Mouse (Mus musculus): ENCODE measurements around the gene Bcas1. TPM values are rescaled to one million over a fixed set of nuclear protein-coding genes. Genes with fewer than 3 reads are reported as not detected.
"Not testable (repeated sequence)": the region's sequence is repeated elsewhere in the genome, so short reads cannot be mapped to it uniquely, and the experiment has no call there.

Bcas1 gene
- polyA plus RNA-seq, 1 experiment from 2014 or later, result 11.8 TPM

GRCm38 (mm10) chr2:170461652-170462051 lies 34.0 kb upstream of the Bcas1 start:
- Histone ChIP-seq H3K27ac (ENCODE audit: low read depth, low read length) (no peak overlapping the region), H3K9ac (replicated peaks; ENCODE audit: low read depth, low read length) (no peak overlapping the region), H3K4me1 (ENCODE audit: control insufficient read depth, insufficient read depth, low read length) (no peaks in the 10 kb centered on the region), H3K27me3 (ENCODE audit: control insufficient read depth, insufficient read depth, low read length) (no peaks in the 10 kb centered on the region), H3K4me2 (ENCODE audit: low read depth, low read length) (no peak overlapping the region), H3K9me3 (ENCODE audit: control insufficient read depth, low read length) (no peaks in the 10 kb centered on the region), H3K4me3 (ENCODE audit: low read depth, low read length) (no peak overlapping the region), H3K36me3 (ENCODE audit: control insufficient read depth, insufficient read depth, low read length) (no peaks in the 10 kb centered on the region)
- 61% methylated on average over 7 of the region's 7 CpGs for WGBS
- no peak for ATAC-seq (ENCODE audit: low read depth)

DNA sequence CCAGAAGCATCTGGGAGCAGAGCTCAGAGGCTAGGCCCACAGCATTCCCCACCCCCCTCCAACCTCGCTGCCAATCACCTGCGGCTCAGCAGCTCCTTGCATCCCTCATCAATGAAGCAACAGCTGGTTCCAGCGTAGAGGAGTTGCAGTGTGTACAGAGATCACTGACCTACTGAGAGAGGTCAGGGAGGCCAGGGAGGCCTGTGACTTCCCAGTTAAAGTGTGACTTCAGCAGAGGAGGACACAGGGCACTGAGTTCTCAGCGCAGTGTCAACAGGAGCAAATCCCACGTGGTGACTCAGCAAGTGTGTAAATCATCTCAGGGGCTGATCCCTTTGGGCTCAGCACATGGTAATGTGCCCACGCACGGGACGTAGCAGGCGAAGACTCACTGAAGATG lies 32.2 kb upstream of the Bcas1 start:
- no peaks in the 10 kb centered on the region for H3K36me3 ChIP-seq (ENCODE audit: control insufficient read depth, insufficient read depth, low read length)
- ATAC-seq (ENCODE audit: low read depth), result no peak
- WGBS, result 20% methylated on average over 9 of the region's 9 CpGs

GRCm38 (mm10) chr2:170459183-170459582 lies 31.5 kb upstream of the Bcas1 start:
- ATAC-seq (ENCODE audit: low read depth), result no peak
- Histone ChIP-seq H3K4me2 (ENCODE audit: low read depth, low read length) (no peak overlapping the region), H3K9me3 (ENCODE audit: control insufficient read depth, low read length) (no peaks in the 10 kb centered on the region), H3K4me3 (ENCODE audit: low read depth, low read length) (no peak overlapping the region), H3K36me3 (ENCODE audit: control insufficient read depth, insufficient read depth, low read length) (no peaks in the 10 kb centered on the region), H3K9ac (replicated peaks; ENCODE audit: low read depth, low read length) (no peak overlapping the region), H3K4me1 (ENCODE audit: control insufficient read depth, insufficient read depth, low read length) (no peaks in the 10 kb centered on the region), H3K27ac (ENCODE audit: low read depth, low read length) (no peak overlapping the region), H3K27me3 (ENCODE audit: control insufficient read depth, insufficient read depth, low read length) (no peaks in the 10 kb centered on the region)
- 76% methylated on average over 10 of the region's 10 CpGs for WGBS

More for the DNA sequence above, 32.2 kb upstream of the Bcas1 start:
- Histone ChIP-seq H3K4me3 (ENCODE audit: low read depth, low read length) (no peak overlapping the region), H3K27ac (ENCODE audit: low read depth, low read length) (no peak overlapping the region), H3K27me3 (ENCODE audit: control insufficient read depth, insufficient read depth, low read length) (no peaks in the 10 kb centered on the region), H3K4me1 (ENCODE audit: control insufficient read depth, insufficient read depth, low read length) (no peaks in the 10 kb centered on the region), H3K9me3 (ENCODE audit: control insufficient read depth, low read length) (no peaks in the 10 kb centered on the region), H3K9ac (replicated peaks; ENCODE audit: low read depth, low read length) (no peak overlapping the region), H3K4me2 (ENCODE audit: low read depth, low read length) (no peak overlapping the region)

DNA sequence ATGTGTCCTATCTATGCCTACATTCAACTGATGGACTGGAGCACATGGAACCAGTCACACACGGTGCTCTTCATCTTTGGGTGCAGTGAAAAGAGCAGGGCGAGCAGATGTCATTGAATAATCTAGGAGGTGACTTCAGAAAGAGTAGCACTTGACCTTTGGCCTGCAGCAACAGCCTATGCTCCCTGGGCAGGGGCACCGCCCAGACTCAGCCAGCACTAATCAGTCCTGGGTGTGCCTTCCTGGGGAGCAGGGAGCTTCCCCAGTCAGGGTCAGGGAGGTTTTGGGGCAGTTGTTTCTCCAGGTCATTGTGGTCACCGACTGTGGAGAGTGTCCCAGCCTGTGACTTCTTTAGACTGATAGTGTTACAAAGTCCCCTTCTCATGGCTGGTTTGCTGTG lies 26.2 kb upstream of the Bcas1 start:
- not testable (repeated sequence) for ATAC-seq (ENCODE audit: low read depth); H3K4me2 ChIP-seq (ENCODE audit: low read depth, low read length); H3K9me3 ChIP-seq (ENCODE audit: control insufficient read depth, low read length); H3K9ac ChIP-seq (replicated peaks; ENCODE audit: low read depth, low read length); H3K27ac ChIP-seq (ENCODE audit: low read depth, low read length); H3K4me3 ChIP-seq (ENCODE audit: low read depth, low read length); H3K36me3 ChIP-seq (ENCODE audit: control insufficient read depth, insufficient read depth, low read length); H3K4me1 ChIP-seq (ENCODE audit: control insufficient read depth, insufficient read depth, low read length); H3K27me3 ChIP-seq (ENCODE audit: control insufficient read depth, insufficient read depth, low read length)
- 59% methylated on average over 3 of the region's 4 CpGs for WGBS

GRCm38 (mm10) chr2:170450933-170451332 lies 23.3 kb upstream of the Bcas1 start:
- H3K4me2 ChIP-seq (ENCODE audit: low read depth, low read length), result no peak overlapping the region
- no peaks in the 10 kb centered on the region for H3K4me1 ChIP-seq (ENCODE audit: control insufficient read depth, insufficient read depth, low read length)
- WGBS, result 10% methylated on average over 9 of the region's 9 CpGs
- no peak overlapping the region for H3K27ac ChIP-seq (ENCODE audit: low read depth, low read length)
- H3K27me3 ChIP-seq (ENCODE audit: control insufficient read depth, insufficient read depth, low read length), result no peaks in the 10 kb centered on the region
- no peak overlapping the region for H3K9ac ChIP-seq (replicated peaks; ENCODE audit: low read depth, low read length)
- no peak overlapping the region for H3K4me3 ChIP-seq (ENCODE audit: low read depth, low read length)
- ATAC-seq (ENCODE audit: low read depth), result 0 out of 2 replicates have a peak, but pooled peaks have one; percentile 34
- no peaks in the 10 kb centered on the region for H3K36me3 ChIP-seq (ENCODE audit: control insufficient read depth, insufficient read depth, low read length)
- H3K9me3 ChIP-seq (ENCODE audit: control insufficient read depth, low read length), result no peaks in the 10 kb centered on the region

DNA sequence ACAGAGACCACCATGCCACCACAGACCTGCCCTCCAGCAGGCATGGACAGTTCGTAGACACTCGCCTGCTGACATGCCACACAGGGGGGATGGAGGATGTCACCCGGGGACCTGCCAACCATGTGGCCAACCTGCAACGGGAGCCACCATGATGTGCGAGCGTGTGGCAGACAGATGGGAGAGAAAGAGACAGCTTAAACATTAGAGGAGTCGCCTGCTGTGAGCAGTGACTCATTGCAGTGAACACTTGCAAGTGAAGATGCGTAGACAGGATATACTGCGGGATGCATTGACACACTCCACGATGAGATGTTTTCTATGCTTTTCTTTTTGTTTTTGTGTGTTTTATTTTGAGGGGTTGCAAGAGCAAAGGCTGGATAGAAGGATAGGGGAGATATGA lies 20.0 kb upstream of the Bcas1 start:
- no peaks in the 10 kb centered on the region for H3K36me3 ChIP-seq (ENCODE audit: control insufficient read depth, insufficient read depth, low read length)
- no peak overlapping the region for H3K9ac ChIP-seq (replicated peaks; ENCODE audit: low read depth, low read length)
- H3K4me1 ChIP-seq (ENCODE audit: control insufficient read depth, insufficient read depth, low read length), result no peaks in the 10 kb centered on the region
- peak overlapping the region; percentile 46; the same call in 1 of the 2 replicates for H3K27ac ChIP-seq (ENCODE audit: low read depth, low read length)
- no peak overlapping the region for H3K4me2 ChIP-seq (ENCODE audit: low read depth, low read length)
- no peaks in the 10 kb centered on the region for H3K27me3 ChIP-seq (ENCODE audit: control insufficient read depth, insufficient read depth, low read length)
- WGBS, result 62% methylated on average over 10 of the region's 10 CpGs
- no peak for ATAC-seq (ENCODE audit: low read depth)
- no peaks in the 10 kb centered on the region for H3K9me3 ChIP-seq (ENCODE audit: control insufficient read depth, low read length)
- H3K4me3 ChIP-seq (ENCODE audit: low read depth, low read length), result no peak overlapping the region

DNA sequence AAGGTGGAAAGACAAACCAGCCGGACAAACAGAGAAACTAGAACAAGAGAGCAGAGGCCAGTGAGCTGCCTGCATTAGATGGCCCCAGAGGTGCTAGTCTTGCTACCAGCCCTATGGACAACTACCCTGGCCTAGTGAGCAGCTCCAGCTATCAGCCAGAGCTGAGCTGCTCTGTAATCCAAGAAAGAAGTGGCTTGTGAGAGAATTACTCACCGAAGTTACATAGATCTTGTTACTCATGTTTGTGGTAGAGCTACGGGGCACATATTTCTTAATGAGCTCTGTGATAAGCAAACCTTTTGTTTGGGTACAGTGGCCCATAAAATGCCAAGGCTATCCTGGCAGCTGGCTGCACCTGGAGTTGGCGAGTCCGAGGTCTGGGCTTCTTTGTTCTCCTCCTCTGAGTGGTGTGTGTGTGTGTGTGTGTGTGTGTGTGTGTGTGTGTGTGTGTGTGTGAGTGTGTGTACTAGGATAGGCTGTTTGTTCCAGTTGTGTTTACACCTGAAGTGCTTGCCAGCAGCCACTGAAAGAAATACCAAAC lies 19.3 kb upstream of the Bcas1 start:
- no peak for ATAC-seq (ENCODE audit: low read depth)
- WGBS, result 62% methylated on average over 5 of the region's 5 CpGs
- Histone ChIP-seq H3K4me2 (ENCODE audit: low read depth, low read length) (no peak overlapping the region), H3K27ac (ENCODE audit: low read depth, low read length) (no peak overlapping the region), H3K4me1 (ENCODE audit: control insufficient read depth, insufficient read depth, low read length) (no peaks in the 10 kb centered on the region), H3K36me3 (ENCODE audit: control insufficient read depth, insufficient read depth, low read length) (no peaks in the 10 kb centered on the region), H3K9me3 (ENCODE audit: control insufficient read depth, low read length) (no peaks in the 10 kb centered on the region), H3K27me3 (ENCODE audit: control insufficient read depth, insufficient read depth, low read length) (no peaks in the 10 kb centered on the region), H3K9ac (replicated peaks; ENCODE audit: low read depth, low read length) (no peak overlapping the region), H3K4me3 (ENCODE audit: low read depth, low read length) (no peak overlapping the region)

DNA sequence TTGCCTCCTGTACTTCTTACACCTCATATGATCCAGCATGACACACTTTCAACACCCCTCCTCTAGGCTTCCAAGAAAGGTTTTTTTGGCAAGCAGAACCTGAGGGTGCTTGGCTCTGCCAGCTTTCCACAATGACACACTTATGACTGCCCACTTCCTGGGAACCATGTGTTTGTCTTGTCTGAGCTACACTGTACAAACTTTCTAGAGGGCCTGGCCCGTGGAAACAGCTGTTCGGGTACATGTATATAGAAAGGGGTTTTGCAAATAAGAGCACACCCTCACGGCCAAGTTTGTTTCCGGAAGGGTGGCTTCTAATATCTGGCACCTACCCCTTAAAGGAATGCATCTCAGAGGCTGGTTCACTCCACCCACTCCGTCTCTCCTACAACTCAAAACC lies 18.2 kb upstream of the Bcas1 start:
- Histone ChIP-seq H3K9me3 (ENCODE audit: control insufficient read depth, low read length) (no peaks in the 10 kb centered on the region), H3K36me3 (ENCODE audit: control insufficient read depth, insufficient read depth, low read length) (no peaks in the 10 kb centered on the region), H3K4me3 (ENCODE audit: low read depth, low read length) (no peak overlapping the region), H3K27me3 (ENCODE audit: control insufficient read depth, insufficient read depth, low read length) (no peaks in the 10 kb centered on the region), H3K9ac (replicated peaks; ENCODE audit: low read depth, low read length) (no peak overlapping the region), H3K4me1 (ENCODE audit: control insufficient read depth, insufficient read depth, low read length) (no peaks in the 10 kb centered on the region), H3K4me2 (ENCODE audit: low read depth, low read length) (no peak overlapping the region), H3K27ac (ENCODE audit: low read depth, low read length) (no peak overlapping the region)
- ATAC-seq (ENCODE audit: low read depth), result no peak
- WGBS, result 88% methylated on average over 5 of the region's 5 CpGs

- H3K4me1 ChIP-seq (ENCODE audit: control insufficient read depth, insufficient read depth, low read length), result peaks cover 6% of the 10 kb centered on the region; the same call in 1 of the 2 replicates
- WGBS, result 69% methylated on average over 3 of the region's 3 CpGs
- H3K4me2 ChIP-seq (ENCODE audit: low read depth, low read length), result no peak overlapping the region
- H3K27me3 ChIP-seq (ENCODE audit: control insufficient read depth, insufficient read depth, low read length), result no peaks in the 10 kb centered on the region
- no peaks in the 10 kb centered on the region for H3K36me3 ChIP-seq (ENCODE audit: control insufficient read depth, insufficient read depth, low read length)
- no peak overlapping the region for H3K4me3 ChIP-seq (ENCODE audit: low read depth, low read length)
- no peak overlapping the region for H3K9ac ChIP-seq (replicated peaks; ENCODE audit: low read depth, low read length)
- no peak for ATAC-seq (ENCODE audit: low read depth)
- no peaks in the 10 kb centered on the region for H3K9me3 ChIP-seq (ENCODE audit: control insufficient read depth, low read length)
- H3K27ac ChIP-seq (ENCODE audit: low read depth, low read length), result no peak overlapping the region
These were observed 14.9 kb upstream of the Bcas1 start for GRCm38 (mm10) chr2:170442535-170442934.

All from neural tube, embryonic 14.5 days (tissue).